Mouse (Mus musculus) midbrain, embryonic 11.5 days (tissue): ENCODE data around the gene Dnal1. TPM values are rescaled to one million over a fixed set of nuclear protein-coding genes. Genes with fewer than 3 reads are reported as not detected.
"Not testable (repeated sequence)": the region's sequence is repeated elsewhere in the genome, so short reads cannot be mapped to it uniquely, and the experiment has no call there.

ENCODE experiments used
- ATAC-seq: fragments of 200-750 bp; cut with Nextera tagmentation; 2 replicates; pipeline ENCODE4 v1.8.0; 2017; ENCODE audit warnings: moderate TSS enrichment, moderate library complexity; ENCODE audit not compliant: low FRiP score
- DNase-seq: peaks from one replicate; pipeline ENCODE4 v3.0.0; 2015; ENCODE audit warnings: low spot score; ENCODE audit errors: missing footprints
- H3K27ac ChIP-seq: fragments of 300-500 bp; sonication (generic); 2 replicates; pipeline ENCODE4 v1.5.1; 2014; ENCODE audit warnings: low read depth, low read length
- H3K27me3 ChIP-seq: fragments of 300-500 bp; sonication (generic); 2 replicates; pipeline ENCODE4 v1.6.1; 2014; ENCODE audit warnings: mild to moderate bottlenecking, low read length, moderate library complexity, mixed read lengths; ENCODE audit not compliant: control insufficient read depth, insufficient read depth
- H3K36me3 ChIP-seq: fragments of 300-500 bp; sonication (generic); 2 replicates; pipeline ENCODE4 v1.6.1; 2014; ENCODE audit warnings: mild to moderate bottlenecking, low read length, moderate library complexity, mixed read lengths; ENCODE audit not compliant: control insufficient read depth, insufficient read depth
- H3K4me1 ChIP-seq: fragments of 300-500 bp; sonication (generic); 2 replicates; pipeline ENCODE4 v1.6.1; 2014; ENCODE audit warnings: low read length; ENCODE audit not compliant: control insufficient read depth, insufficient read depth
- H3K4me2 ChIP-seq: fragments of 300-500 bp; sonication (generic); 2 replicates; pipeline ENCODE4 v1.6.1; 2014; ENCODE audit warnings: mild to moderate bottlenecking, moderate library complexity
- H3K4me3 ChIP-seq: fragments of 300-500 bp; sonication (generic); 2 replicates; pipeline ENCODE4 v1.5.1; 2014; ENCODE audit warnings: low read depth, low read length
- H3K9ac ChIP-seq: fragments of 300-500 bp; sonication (generic); 2 replicates; pipeline ENCODE4 v1.6.1; 2014; ENCODE audit warnings: low read length
- H3K9me3 ChIP-seq: fragments of 300-500 bp; sonication (generic); 2 replicates; pipeline ENCODE4 v1.6.1; 2016; ENCODE audit warnings: low read length; ENCODE audit not compliant: control insufficient read depth
- WGBS: fragments of 180-500 bp; shearing (Covaris S2); extraction: QIAGEN DNeasy Blood & Tissue Kit; methylation state at CpG from one replicate; pipeline ENCODE4 v1.1.7; 2014; 5-methylcytosine and 5-hydroxymethylcytosine counted together
- polyA plus RNA-seq: library from polyadenylated mRNA; unstranded; fragments of >200 nt; fragmentation: Nextera tagmentation; extraction: Ambion mirVana; gene quantifications from 2 replicates; pipeline ENCODE4 v1.2.1, GENCODE M21; 2014

Gene Dnal1
- polyA plus RNA-seq, 1 experiment from 2014 or later: 4.9 TPM

DNA sequence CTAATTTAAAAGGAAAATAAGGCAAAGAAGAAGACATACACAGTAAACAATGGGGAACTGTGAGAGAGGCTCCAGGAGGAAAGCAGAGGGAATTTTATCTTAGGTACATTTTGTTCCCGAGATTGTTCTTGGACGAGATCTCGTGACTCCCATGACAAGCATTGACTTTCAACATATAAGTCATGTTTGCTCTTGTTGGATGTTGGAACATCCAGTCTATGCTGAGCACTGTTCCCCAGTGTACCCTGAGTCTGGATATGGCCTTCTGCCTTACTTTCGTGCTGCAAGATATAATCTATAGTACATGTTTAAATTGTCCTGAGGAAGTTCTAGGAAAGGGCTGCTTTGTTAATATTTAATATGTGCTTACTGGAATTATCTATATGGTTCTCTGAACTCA is 29.6 kb upstream of the Dnal1 start:
- DNase-seq: no peak
- 90% methylated on average over 4 of the region's 4 CpGs for WGBS
- Histone ChIP-seq H3K9me3 (no peaks in the 10 kb centered on the region; the same call in 1 of the 2 replicates), H3K36me3 (no peaks in the 10 kb centered on the region), H3K27me3 (no peaks in the 10 kb centered on the region), H3K4me2 (no peak overlapping the region), H3K9ac (no peak overlapping the region), H3K4me3 (no peak overlapping the region), H3K4me1 (no peaks in the 10 kb centered on the region), H3K27ac (no peak overlapping the region)
- no peak for ATAC-seq

DNA sequence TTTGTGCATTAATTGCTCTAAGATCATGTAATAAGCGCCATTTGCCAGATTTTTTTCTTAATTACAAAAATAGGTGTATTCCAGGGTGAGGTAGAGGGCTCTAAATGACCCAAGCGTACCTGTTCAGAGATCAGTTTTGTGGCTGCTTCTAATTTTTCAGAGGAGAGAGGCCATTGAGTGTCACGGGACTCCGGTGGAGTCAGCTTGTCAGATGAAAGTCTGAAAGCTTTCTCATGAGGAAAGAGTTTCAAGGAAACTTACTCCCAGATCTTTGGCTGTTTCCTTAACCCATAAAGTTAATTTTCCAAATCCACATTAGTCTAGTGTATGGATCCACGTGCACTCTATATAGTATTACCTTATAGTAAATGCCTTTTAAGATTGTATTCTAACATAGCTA is 19.5 kb upstream of the Dnal1 start:
- not testable (repeated sequence) for H3K4me1 ChIP-seq, H3K9ac ChIP-seq, H3K27me3 ChIP-seq, H3K36me3 ChIP-seq, H3K4me3 ChIP-seq, H3K27ac ChIP-seq, H3K9me3 ChIP-seq, ATAC-seq, H3K4me2 ChIP-seq, DNase-seq
- 89% methylated on average over 5 of the region's 5 CpGs for WGBS

DNA sequence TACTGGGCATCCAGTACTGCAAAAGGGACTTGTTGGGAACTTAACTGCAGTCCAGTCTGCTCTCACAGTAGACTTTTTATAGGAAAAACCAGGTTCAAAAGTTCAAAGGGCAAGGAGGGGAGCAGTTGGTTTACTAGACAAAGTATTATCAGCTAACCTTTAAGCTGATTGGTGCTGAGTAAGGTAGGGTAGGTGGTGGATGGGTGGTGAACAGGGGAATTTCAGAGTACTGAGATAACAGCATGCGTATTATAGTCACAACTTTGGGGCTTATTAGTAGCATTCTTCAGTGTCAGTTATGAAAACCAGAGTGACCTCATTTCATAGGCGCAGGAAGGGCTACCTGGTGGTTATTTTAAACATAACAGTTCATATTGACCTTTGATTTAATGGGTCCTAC is 14.6 kb upstream of the Dnal1 start:
- 91% methylated on average over 2 of the region's 2 CpGs for WGBS
- ATAC-seq: no peak

DNA sequence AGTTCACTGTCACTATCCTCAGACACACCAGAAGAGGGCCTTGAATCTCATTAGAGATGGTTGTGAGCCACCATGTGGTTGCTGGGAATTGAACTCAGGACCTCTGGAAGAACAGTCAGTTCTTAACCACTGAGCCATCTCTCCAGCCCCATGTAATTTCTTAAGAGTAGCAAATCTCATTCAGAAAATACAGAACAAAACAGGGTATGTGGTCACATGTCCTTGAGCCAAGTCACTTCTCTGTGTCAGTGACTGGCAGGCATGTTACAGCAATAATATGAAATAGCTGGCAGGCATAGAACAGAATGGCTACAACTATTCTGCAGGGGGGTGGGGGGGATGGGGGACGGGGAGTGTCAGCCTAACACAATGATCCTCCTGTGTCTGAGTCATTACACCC is 14.1 kb upstream of the Dnal1 start:
- Histone ChIP-seq H3K9ac (no peak overlapping the region), H3K27me3 (no peaks in the 10 kb centered on the region), H3K27ac (no peak overlapping the region), H3K4me3 (no peak overlapping the region; the same call in 1 of the 2 replicates), H3K36me3 (no peaks in the 10 kb centered on the region), H3K4me2 (peak overlapping the region; percentile 78), H3K4me1 (no peaks in the 10 kb centered on the region), H3K9me3 (no peaks in the 10 kb centered on the region; the same call in 1 of the 2 replicates)
- ATAC-seq (no peak), DNase-seq (no peak)
- 80% methylated on average over 1 of the region's 1 CpGs for WGBS

More for the DNA sequence above, 14.6 kb upstream of the Dnal1 start:
- Histone ChIP-seq H3K9me3 (no peaks in the 10 kb centered on the region; the same call in 1 of the 2 replicates), H3K4me3 (no peak overlapping the region), H3K27ac (no peak overlapping the region), H3K4me1 (no peaks in the 10 kb centered on the region), H3K36me3 (no peaks in the 10 kb centered on the region), H3K9ac (no peak overlapping the region), H3K27me3 (no peaks in the 10 kb centered on the region), H3K4me2 (no peak overlapping the region)
- no peak for DNase-seq

DNA sequence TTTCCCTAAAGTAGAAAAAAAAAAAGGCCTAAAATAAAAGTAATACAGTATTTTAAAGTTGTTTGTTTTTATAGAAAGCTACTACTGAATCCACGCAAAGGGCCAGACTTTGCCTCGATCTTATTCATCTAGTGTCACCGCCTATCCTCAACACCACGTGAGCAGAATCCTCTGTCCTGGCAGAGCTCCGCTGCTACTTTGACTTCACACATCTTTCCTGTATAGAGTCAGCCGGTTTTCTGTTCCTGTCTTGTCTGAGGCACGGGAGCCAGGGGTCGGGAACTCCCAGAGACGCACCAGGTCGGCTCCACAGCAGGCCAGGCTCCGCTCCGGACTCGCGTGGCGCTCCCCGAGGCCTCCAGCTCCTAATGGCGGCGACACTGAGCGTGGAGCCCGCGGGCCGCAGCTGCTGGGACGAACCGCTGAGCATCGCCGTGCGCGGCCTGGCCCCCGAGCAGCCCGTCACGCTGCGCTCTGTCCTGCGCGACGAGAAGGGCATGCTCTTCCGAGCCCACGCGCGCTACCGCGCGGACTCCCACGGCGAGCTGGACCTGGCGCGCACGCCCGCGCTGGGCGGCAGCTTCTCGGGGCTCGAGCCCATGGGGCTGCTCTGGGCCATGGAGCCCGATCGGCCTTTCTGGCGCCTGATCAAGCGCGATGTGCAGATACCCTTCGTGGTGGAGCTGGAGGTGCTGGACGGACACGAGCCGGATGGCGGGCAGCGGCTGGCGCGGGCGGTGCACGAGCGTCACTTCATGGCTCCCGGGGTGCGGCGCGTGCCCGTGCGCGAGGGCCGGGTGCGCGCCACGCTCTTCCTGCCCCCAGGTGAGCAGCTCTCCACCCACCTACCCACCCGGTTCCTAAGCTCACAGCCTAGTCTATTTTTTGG is 13.3 kb upstream of the Dnal1 start, which contains the start of gene Acot6:
TSS of gene Acot6 (plus strand) at position 51 of the 889 bp plus-strand sequence.
- WGBS: 2% methylated on average over 73 of the region's 80 CpGs
- not testable (repeated sequence) for H3K9me3 ChIP-seq, H3K36me3 ChIP-seq, H3K27ac ChIP-seq, H3K4me1 ChIP-seq, H3K27me3 ChIP-seq
- peak within 1 kb of the TSS; percentile 45 for H3K4me3 ChIP-seq
- ATAC-seq (peak; percentile 69), DNase-seq (peak; percentile 95)
- peak within 1 kb of the TSS; percentile 78 for H3K4me2 ChIP-seq
- H3K9ac ChIP-seq: peak within 1 kb of the TSS; percentile 75

DNA sequence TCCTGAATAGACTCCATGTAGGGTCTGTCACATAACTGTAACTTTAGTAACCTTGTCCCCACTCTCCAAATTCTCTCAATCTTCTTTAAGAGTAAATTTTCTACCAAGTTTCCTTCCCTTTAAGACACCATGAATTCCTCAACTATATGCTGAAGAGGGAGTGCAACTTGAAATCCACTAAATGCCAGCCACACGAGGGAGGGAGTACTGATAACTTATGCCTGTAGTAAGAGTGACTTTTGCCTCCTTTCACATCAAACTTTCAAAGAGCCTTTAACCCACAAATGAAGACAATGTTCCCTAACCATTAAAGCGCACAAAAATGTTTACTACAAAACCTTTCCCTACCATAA is 12.7 kb upstream of the Dnal1 start:
- no peaks in the 10 kb centered on the region for H3K4me1 ChIP-seq
- H3K9me3 ChIP-seq: no peaks in the 10 kb centered on the region
- WGBS: 69% methylated on average over 2 of the region's 2 CpGs
- H3K27ac ChIP-seq: no peak overlapping the region
- H3K4me3 ChIP-seq: peak overlapping the region; percentile 45; the same call in 1 of the 2 replicates
- DNase-seq (peak; percentile 88), ATAC-seq (no peak)
- H3K36me3 ChIP-seq: no peaks in the 10 kb centered on the region
- H3K27me3 ChIP-seq: no peaks in the 10 kb centered on the region
- H3K4me2 ChIP-seq: peak overlapping the region; percentile 78
- no peak overlapping the region for H3K9ac ChIP-seq

DNA sequence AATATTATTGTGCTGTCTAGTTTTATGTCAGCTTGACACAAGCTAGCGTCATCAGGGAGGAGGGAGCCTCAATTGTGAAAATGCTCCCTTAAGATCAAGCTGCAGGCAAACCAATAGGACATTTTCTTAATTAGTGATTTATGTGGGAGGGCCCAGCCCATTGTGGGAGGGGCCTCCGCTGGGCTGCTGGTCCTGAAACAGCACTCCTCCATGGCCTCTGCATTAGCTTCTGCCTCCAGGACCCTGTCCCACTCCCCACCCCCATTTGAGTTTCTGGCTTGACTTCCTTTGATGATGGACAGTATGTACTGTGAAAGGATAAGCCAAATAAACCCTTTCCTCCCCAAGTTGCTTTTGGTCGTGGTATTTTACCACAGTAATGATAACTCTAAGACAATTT is 7.2 kb upstream of the Dnal1 start:
- no peak for DNase-seq
- no peak for ATAC-seq
- WGBS: 83% methylated on average over 3 of the region's 3 CpGs

DNA sequence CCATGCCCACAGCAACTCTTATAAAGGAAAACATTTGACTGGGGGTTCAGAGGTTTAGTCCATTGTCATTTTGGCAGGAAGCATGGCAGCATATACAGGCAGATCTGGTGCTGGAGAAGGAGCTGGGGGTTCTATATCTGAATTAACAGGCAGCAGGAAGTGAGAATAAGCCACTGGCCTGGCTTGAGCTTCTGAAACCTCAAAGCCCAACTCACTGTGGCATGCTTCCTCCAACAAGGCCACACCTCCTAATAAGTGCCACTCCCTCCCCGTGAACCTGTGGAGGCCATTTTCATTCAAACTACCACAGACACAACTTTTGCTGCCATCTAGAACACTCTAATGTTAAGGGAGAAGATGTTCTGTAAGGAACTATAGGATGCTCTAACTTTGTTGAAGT is 6.5 kb upstream of the Dnal1 start:
- Histone ChIP-seq H3K4me2 (no peak overlapping the region), H3K27me3 (no peaks in the 10 kb centered on the region), H3K36me3 (no peaks in the 10 kb centered on the region), H3K4me3 (no peak overlapping the region), H3K9ac (no peak overlapping the region), H3K9me3 (no peaks in the 10 kb centered on the region), H3K27ac (no peak overlapping the region), H3K4me1 (no peaks in the 10 kb centered on the region)
- ATAC-seq: no peak
- WGBS: 64% methylated on average over 1 of the region's 1 CpGs
- peak; percentile 79 for DNase-seq

More for the DNA sequence above, 7.2 kb upstream of the Dnal1 start:
- no peaks in the 10 kb centered on the region for H3K36me3 ChIP-seq
- H3K9me3 ChIP-seq: no peaks in the 10 kb centered on the region
- H3K9ac ChIP-seq: no peak overlapping the region
- H3K4me2 ChIP-seq: no peak overlapping the region
- H3K4me3 ChIP-seq: no peak overlapping the region
- H3K4me1 ChIP-seq: no peaks in the 10 kb centered on the region
- no peak overlapping the region for H3K27ac ChIP-seq
- H3K27me3 ChIP-seq: no peaks in the 10 kb centered on the region

DNA sequence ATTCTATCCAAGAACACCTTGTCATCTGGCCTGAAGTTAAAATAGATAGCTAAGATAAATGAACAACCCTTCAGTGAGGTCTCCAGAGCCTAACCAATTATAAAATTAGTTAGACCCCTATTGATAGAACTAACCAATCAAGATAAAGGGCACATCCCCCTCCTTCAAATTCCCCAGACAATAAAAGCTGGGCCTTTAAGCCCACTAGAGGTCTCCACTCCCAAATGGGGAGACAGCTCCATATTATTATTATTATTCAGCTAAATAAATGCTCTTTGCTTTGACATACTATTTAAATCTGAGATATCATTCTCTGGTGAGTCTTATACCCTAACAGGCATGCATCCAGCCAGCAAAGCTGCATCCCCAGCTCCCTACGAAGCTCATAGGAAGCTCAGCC is 4.2 kb upstream of the Dnal1 start:
- Histone ChIP-seq H3K9ac (no peak overlapping the region), H3K27me3 (no peaks in the 10 kb centered on the region), H3K4me2 (no peak overlapping the region), H3K27ac (no peak overlapping the region), H3K4me3 (no peak overlapping the region), H3K36me3 (no peaks in the 10 kb centered on the region), H3K4me1 (peaks cover 2% of the 10 kb centered on the region), H3K9me3 (no peaks in the 10 kb centered on the region)
- ATAC-seq (no peak), DNase-seq (no peak)
- WGBS: 68% methylated on average over 1 of the region's 1 CpGs
